Mouse (Mus musculus) naive thymus-derived CD4-positive, alpha-beta T cell, adult 2 months (primary cell): Measurements from ENCODE around the gene Suv39h2.

Source experiments
- DNase-seq: peaks from one replicate; pipeline ENCODE4 v3.0.0-alpha.2; 2011; ENCODE audit warnings: low read depth

The Suv39h2 gene

DNA sequence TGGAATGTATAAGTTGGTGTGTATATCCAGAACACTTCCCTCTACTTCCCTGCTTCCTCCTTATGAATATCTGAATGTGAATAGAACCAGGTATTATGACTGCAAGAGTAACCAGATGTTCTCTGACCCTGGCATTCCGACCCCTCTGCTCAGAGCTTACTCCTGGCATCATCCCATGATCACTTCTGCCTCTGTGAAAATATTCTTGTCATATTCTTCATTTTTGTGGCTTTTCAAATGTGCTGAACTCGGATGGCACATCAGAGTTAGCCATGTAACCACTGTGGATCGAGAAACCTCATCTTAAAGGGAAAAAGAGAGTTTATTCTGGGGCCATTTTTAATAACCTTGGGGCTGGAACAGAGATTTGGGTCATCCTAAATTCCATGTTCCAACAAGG is 52.3 kb downstream of the Suv39h2 start, which contains the start of gene Meig1:
TSS of gene Meig1 (minus strand) at position 101 of the 400 bp plus-strand sequence.
- DNase-seq: no peak

GRCm38 (mm10) chr2:3420157-3420556 is 54.7 kb downstream of the Suv39h2 start:
- no peak for DNase-seq

- DNase-seq: peak; percentile 95
Measured at GRCm38 (mm10) chr2:3418883-3419431, 55.9 kb downstream of the Suv39h2 start.

- no peak for DNase-seq
Measured at GRCm38 (mm10) chr2:3415676-3416075, 59.2 kb downstream of the Suv39h2 start.

- DNase-seq: peak; percentile 60
Measured at GRCm38 (mm10) chr2:3414241-3414640, 60.6 kb downstream of the Suv39h2 start.

- DNase-seq: no peak
Measured at GRCm38 (mm10) chr2:3407756-3408155, 67.1 kb downstream of the Suv39h2 start.

DNA sequence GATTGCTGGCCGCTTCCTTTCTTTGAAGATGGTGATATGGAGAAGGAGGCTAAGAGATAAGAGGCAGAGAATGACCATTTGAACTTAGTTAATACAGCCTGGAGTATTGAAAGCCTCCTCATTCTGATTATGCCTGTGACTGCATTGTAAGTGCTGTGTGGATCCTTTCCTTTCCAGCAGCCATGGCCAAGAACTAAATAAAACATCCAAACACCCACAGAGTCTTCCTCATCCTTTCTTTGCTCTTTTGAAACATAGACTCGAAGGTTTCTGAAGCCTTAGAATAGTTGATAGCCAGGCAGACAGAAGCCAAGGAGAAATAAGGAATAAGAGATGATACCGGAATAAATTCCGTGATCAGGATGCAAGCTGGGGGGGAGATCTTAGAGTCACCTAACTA is 68.8 kb downstream of the Suv39h2 start:
- no peak for DNase-seq
